ENCODE assay signal across 8 mouse cellular contexts in the genomic region with DNA sequence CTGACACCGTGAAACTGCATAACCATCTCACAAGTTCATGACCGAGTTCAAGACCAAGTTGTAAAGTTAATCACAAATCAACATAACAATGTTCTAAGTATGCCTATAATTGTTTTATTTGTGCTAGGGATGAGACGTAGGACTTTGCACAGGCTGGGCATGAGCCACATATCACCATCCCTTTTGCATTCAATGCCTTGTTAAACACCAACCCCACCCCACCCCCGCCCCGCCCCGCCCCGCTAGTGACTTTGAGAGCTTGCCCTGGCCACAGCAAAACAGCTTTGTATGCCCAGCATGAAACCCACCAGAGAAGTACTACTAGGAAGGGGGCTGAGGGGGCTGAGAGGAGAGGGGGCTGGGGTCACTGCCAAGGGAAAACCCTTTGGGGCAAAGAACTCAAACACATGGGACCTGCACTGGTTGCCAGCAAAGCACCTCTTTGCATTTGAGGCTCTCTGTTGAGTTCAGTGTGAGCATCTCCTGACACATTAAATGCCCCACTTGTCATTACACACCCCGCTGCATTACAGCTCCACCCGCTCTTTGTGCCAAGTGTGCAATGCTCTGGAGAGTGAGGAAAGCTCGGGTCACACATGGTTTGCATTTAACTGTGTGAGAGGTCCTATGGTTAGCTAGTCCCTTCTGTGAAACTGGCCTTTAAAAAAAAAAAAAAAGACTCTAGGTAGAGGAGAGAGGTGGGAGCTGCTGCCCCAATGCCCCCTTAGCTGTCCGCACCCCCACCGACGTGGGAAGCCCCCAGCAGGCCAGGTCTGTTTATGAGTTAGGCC.
DNase-seq lines count a peak whose midpoint lies in the region; ATAC-seq and TF ChIP-seq lines count a peak whose summit lies in the region.

No protein-coding gene starts in this region.

- peak overlapping the region; percentile 41; the same call in 1 of the 2 replicates for H3K9ac ChIP-seq in heart, embryonic 14.5 days (ENCODE audit: low read length)
- no peak overlapping the region for H3K9ac ChIP-seq in heart, adult 2 months (ENCODE audit: low read depth, low read length)
- no peak overlapping the region for H3K9ac ChIP-seq in hindbrain, postnatal 0 days (replicated peaks; ENCODE audit: low read length)
- no peak overlapping the region for H3K9ac ChIP-seq in midbrain, embryonic 15.5 days

- no peak for TF ChIP-seq POLR2A in heart, adult 2 months (IDR thresholded peaks at IDR 0.05; ENCODE audit: insufficient read depth, low read depth, low read length)

- 52% methylated on average over 13 of the region's 13 CpGs for WGBS in heart, embryonic 14.5 days
- 70% methylated on average over 13 of the region's 13 CpGs for WGBS in heart, adult 2 months
- 52% methylated on average over 13 of the region's 13 CpGs for WGBS in hindbrain, postnatal 0 days
- WGBS in midbrain, embryonic 15.5 days: 61% methylated on average over 13 of the region's 13 CpGs

- H3K9me3 ChIP-seq in heart, embryonic 14.5 days (ENCODE audit: control insufficient read depth, low read length): no peaks in the 10 kb centered on the region
- H3K9me3 ChIP-seq in hindbrain, postnatal 0 days (ENCODE audit: low read length): no peaks in the 10 kb centered on the region
- no peaks in the 10 kb centered on the region for H3K9me3 ChIP-seq in midbrain, embryonic 15.5 days

- H3K27me3 ChIP-seq in heart, embryonic 14.5 days (ENCODE audit: control insufficient read depth, insufficient read depth, low read length): no peaks in the 10 kb centered on the region
- no peaks in the 10 kb centered on the region for H3K27me3 ChIP-seq in heart, adult 2 months (ENCODE audit: control insufficient read depth, insufficient read depth, low read length)
- no peaks in the 10 kb centered on the region for H3K27me3 ChIP-seq in hindbrain, postnatal 0 days (ENCODE audit: insufficient read depth, low read length)
- H3K27me3 ChIP-seq in midbrain, embryonic 15.5 days (replicated peaks): no peaks in the 10 kb centered on the region

- H3K79me2 ChIP-seq in heart, adult 2 months (replicated peaks; ENCODE audit: control insufficient read depth, insufficient read depth, low read length): no peaks in the 10 kb centered on the region

- intact Hi-C loops in heart, adult 2 months (cut with DNase I): no loop called here

- H3K36me3 ChIP-seq in heart, embryonic 14.5 days (ENCODE audit: control insufficient read depth, insufficient read depth, low read length): peaks cover 28% of the 10 kb centered on the region
- H3K36me3 ChIP-seq in heart, adult 2 months (ENCODE audit: control insufficient read depth, insufficient read depth, low read length): no peaks in the 10 kb centered on the region
- H3K36me3 ChIP-seq in hindbrain, postnatal 0 days (ENCODE audit: insufficient read depth, low read length): no peaks in the 10 kb centered on the region
- H3K36me3 ChIP-seq in midbrain, embryonic 15.5 days (replicated peaks): no peaks in the 10 kb centered on the region

- no peak for TF ChIP-seq EP300 in heart, adult 2 months (IDR thresholded peaks at IDR 0.05; ENCODE audit: insufficient read depth, low read depth, low read length)

- H3K4me3 ChIP-seq in heart, embryonic 14.5 days (ENCODE audit: control insufficient read depth in 1 of 2, insufficient read depth in 1 of 2, low read depth in 1 of 2, low read length in 2 of 2): no peak overlapping the region
- H3K4me3 ChIP-seq in heart, adult 2 months: no peak overlapping the region
- no peak overlapping the region for H3K4me3 ChIP-seq in hindbrain, postnatal 0 days (ENCODE audit: low read length)
- no peak overlapping the region for H3K4me3 ChIP-seq in midbrain, embryonic 15.5 days

- H3K27ac ChIP-seq in heart, embryonic 14.5 days (replicated peaks in 1 of 2; ENCODE audit: control insufficient read depth in 1 of 2, insufficient read depth in 1 of 2, low read depth in 2 of 2, low read length in 2 of 2): peak overlapping the region; percentile 59 to 80
- H3K27ac ChIP-seq in heart, adult 2 months: no peak overlapping the region
- 0 out of 2 replicates have a peak overlapping the region, but pooled peaks have one; percentile 0 for H3K27ac ChIP-seq in hindbrain, postnatal 0 days
- 0 out of 2 replicates have a peak overlapping the region, but pooled peaks have one; percentile 17 for H3K27ac ChIP-seq in midbrain, embryonic 15.5 days

- DNase-seq in heart, adult 2 months: no peak
- DNase-seq in adipocyte (ENCODE audit: low spot score): peak; percentile 80
- DNase-seq in hindbrain, postnatal 0 days (ENCODE audit: low spot score): peak; percentile 32
- DNase-seq in right cerebral cortex, postnatal 10 days (ENCODE audit: low spot score in 2 of 2): no peak
- DNase-seq in left cerebral cortex, adult 18-20 months (ENCODE audit: low spot score in 2 of 2): no peak

- peak overlapping the region; percentile 18; the same call in 1 of the 2 replicates for H3K4me2 ChIP-seq in heart, embryonic 14.5 days (ENCODE audit: low read length)
- no peak overlapping the region for H3K4me2 ChIP-seq in hindbrain, postnatal 0 days (ENCODE audit: low read depth, low read length)
- H3K4me2 ChIP-seq in midbrain, embryonic 15.5 days: no peak overlapping the region

- TF ChIP-seq CTCF in heart, adult 2 months (IDR thresholded peaks at IDR 0.05): no peak
- no peak for TF ChIP-seq CTCF in hindbrain, postnatal 0 days (IDR thresholded peaks at IDR 0.05; ENCODE audit: low read depth)

- H3K4me1 ChIP-seq in heart, embryonic 14.5 days (ENCODE audit: control insufficient read depth in 2 of 2, insufficient read depth in 2 of 2, low read length in 2 of 2): peaks cover 12 to 27% of the 10 kb centered on the region in 2 experiments
- H3K4me1 ChIP-seq in heart, adult 2 months (ENCODE audit: control insufficient read depth, insufficient read depth, low read length): peaks cover 6% of the 10 kb centered on the region
- H3K4me1 ChIP-seq in hindbrain, postnatal 0 days (ENCODE audit: insufficient read depth, low read length): 0 out of 2 replicates have a peak, but pooled peaks cover 4% of the 10 kb centered on the region
- H3K4me1 ChIP-seq in midbrain, embryonic 15.5 days: peaks cover 11% of the 10 kb centered on the region

- peak; percentile 52 for ATAC-seq in heart, embryonic 14.5 days (ENCODE audit: insufficient number of reproducible peaks, insufficient read depth, low FRiP score, low read depth)
- ATAC-seq in hindbrain, postnatal 0 days: peak; percentile 54
- no peak for ATAC-seq in midbrain, embryonic 15.5 days (replicated peaks)
- no peak for ATAC-seq in inflammation-experienced regulatory T-cells, adult 6 months

Comparison
In these comparisons a context has a peak if more than half of its experiments do, and no peak if none do; other contexts are left out.
1. ATAC-seq: peak in heart, embryonic 14.5 days (single experiment) and hindbrain, postnatal 0 days (single experiment); none in midbrain, embryonic 15.5 days (single experiment) and inflammation-experienced regulatory T-cells, adult 6 months (single experiment).
2. DNase-seq: peak in adipocyte (single experiment) and hindbrain, postnatal 0 days (single experiment); none in heart, adult 2 months (0 of 2), right cerebral cortex, postnatal 10 days (0 of 2) and left cerebral cortex, adult 18-20 months (0 of 2).